Mouse (Mus musculus) bone marrow, adult 2 months (tissue): ENCODE data around the gene Prr29. TPM values are rescaled to one million over a fixed set of nuclear protein-coding genes. Genes with fewer than 3 reads are reported as not detected.
"Not testable (repeated sequence)": the region's sequence is repeated elsewhere in the genome, so short reads cannot be mapped to it uniquely, and the experiment has no call there.

ENCODE experiments used
- H3K27ac ChIP-seq: fragments of 200-500 bp; 2 replicates; pipeline ENCODE4 v1.5.1; 2012; ENCODE audit warnings: low read depth, mild to moderate bottlenecking, control low read depth, inconsistent platforms, low read length; ENCODE audit not compliant: control insufficient read depth, poor library complexity, insufficient read depth
- H3K4me1 ChIP-seq: fragments of 200-500 bp; 2 replicates; pipeline ENCODE4 v1.6.1; 2011; ENCODE audit warnings: low read length; ENCODE audit not compliant: control insufficient read depth, insufficient read depth
- H3K4me3 ChIP-seq: fragments of 200-500 bp; replicated peaks from 2 replicates; pipeline ENCODE3; 2011; ENCODE audit warnings: mild to moderate bottlenecking, low read depth, low read length, control low read depth; ENCODE audit not compliant: control insufficient read depth
- CTCF ChIP-seq: fragments of 200-500 bp; IDR thresholded peaks from 2 replicates; pipeline ENCODE4 v1.5.1; 2011; ENCODE audit warnings: low read length, control low read depth; ENCODE audit not compliant: control insufficient read depth, insufficient read depth
- POLR2A ChIP-seq: fragments of 200-500 bp; IDR thresholded peaks from 2 replicates; pipeline ENCODE4 v1.6.1; 2011; ENCODE audit warnings: low read depth, mild to moderate bottlenecking, control low read depth, low read length, borderline replicate concordance; ENCODE audit not compliant: control insufficient read depth
- WGBS: fragments of 180-500 bp; shearing (Covaris S2); methylation state at CpG from one replicate; pipeline ENCODE4 v1.1.7; 2018; 5-methylcytosine and 5-hydroxymethylcytosine counted together
- polyA plus RNA-seq: library from polyadenylated mRNA; stranded (reverse); fragments of >200 nt; gene quantifications from 2 replicates; pipeline ENCODE4 v1.2.4, GENCODE M21; 2011; ENCODE audit warnings: low replicate concordance; ENCODE audit not compliant: missing spikeins, insufficient read depth, insufficient read length

Prr29 gene
- polyA plus RNA-seq, 1 experiment: not detected

DNA sequence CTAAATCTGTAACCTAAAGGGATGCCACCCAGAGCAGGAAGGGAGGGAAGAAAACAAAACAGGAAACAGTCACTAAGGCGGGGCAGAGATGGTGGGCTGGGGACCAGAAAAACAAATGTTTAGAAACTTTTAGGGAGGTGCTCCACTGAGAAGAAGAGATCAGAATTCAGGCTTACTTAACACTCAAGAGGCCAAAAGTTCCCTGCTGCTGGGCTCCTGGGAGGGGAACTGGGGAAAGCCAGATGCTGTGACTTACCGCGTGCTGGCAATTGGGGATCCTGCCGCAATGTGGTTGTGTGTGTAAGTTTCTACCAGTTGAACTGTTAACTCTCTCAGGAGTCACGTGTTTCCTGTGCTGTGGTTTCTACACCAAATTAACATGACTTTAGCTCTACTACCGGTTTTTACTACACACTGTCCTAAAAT is 22.5 kb downstream of the Prr29 start, which contains the start of gene Icam2:
Gene Icam2 (minus strand): TSS at position 285 of the 426 bp plus-strand sequence.
- H3K27ac ChIP-seq: peak within 1 kb of the TSS; percentile 92
- H3K4me1 ChIP-seq: peaks cover 5% of the 10 kb centered on the region
- peak within 1 kb of the TSS; percentile 71 for H3K4me3 ChIP-seq
- no peak for TF ChIP-seq POLR2A
- TF ChIP-seq CTCF: no peak
- WGBS: under 1% methylated on average over 6 of the region's 6 CpGs

GRCm38 (mm10) chr11:106389611-106390010 is 24.3 kb downstream of the Prr29 start:
- no peak for TF ChIP-seq POLR2A
- TF ChIP-seq CTCF: no peak
- peaks cover 3% of the 10 kb centered on the region for H3K4me1 ChIP-seq
- H3K27ac ChIP-seq: no peak overlapping the region; the same call in 1 of the 2 replicates
- WGBS: 30% methylated on average over 3 of the region's 3 CpGs
- no peak overlapping the region for H3K4me3 ChIP-seq

GRCm38 (mm10) chr11:106390757-106391156 is 25.5 kb downstream of the Prr29 start:
- peaks cover 3% of the 10 kb centered on the region for H3K4me1 ChIP-seq

DNA sequence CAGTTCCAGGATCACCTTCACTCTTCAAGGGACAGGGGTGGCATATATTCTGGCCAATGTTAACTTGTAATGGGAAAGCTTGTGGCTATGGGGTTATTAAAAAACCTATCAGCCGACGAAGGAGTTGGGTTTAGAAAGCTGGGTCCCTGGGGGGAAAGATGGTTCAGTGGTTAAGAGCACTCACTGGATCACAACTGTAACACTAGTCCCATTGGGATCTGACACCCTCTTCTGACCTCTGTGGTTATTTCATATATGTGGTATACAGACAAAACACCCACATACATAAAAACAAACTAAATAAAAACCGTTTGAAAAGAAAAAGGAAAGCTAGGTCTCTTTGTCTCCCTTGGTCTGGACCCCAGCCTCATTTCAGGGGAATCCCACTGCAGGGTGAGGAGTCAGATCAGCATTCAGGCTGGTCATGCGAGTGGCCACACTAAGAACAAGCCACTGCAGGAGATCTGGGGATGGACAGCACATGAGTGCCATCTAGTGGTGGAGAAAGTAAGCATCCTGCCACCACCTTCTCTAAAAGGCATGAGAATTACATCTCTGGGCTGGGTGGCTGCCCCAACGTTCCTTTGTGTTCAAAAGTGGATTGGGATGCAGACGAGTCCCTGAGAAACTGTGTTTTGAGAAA is 26.4 kb downstream of the Prr29 start:
- Histone ChIP-seq H3K4me3 (no peak overlapping the region), H3K4me1 (peaks cover 3% of the 10 kb centered on the region), H3K27ac (no peak overlapping the region)
- 29% methylated on average over 6 of the region's 6 CpGs for WGBS
- TF ChIP-seq POLR2A (no peak), CTCF (peak; percentile 98)

More at GRCm38 (mm10) chr11:106390757-106391156, 25.5 kb downstream of the Prr29 start:
- Histone ChIP-seq H3K4me3 (no peak overlapping the region), H3K27ac (no peak overlapping the region)
- WGBS: 42% methylated on average over 3 of the region's 3 CpGs
- TF ChIP-seq CTCF (no peak), POLR2A (no peak)

DNA sequence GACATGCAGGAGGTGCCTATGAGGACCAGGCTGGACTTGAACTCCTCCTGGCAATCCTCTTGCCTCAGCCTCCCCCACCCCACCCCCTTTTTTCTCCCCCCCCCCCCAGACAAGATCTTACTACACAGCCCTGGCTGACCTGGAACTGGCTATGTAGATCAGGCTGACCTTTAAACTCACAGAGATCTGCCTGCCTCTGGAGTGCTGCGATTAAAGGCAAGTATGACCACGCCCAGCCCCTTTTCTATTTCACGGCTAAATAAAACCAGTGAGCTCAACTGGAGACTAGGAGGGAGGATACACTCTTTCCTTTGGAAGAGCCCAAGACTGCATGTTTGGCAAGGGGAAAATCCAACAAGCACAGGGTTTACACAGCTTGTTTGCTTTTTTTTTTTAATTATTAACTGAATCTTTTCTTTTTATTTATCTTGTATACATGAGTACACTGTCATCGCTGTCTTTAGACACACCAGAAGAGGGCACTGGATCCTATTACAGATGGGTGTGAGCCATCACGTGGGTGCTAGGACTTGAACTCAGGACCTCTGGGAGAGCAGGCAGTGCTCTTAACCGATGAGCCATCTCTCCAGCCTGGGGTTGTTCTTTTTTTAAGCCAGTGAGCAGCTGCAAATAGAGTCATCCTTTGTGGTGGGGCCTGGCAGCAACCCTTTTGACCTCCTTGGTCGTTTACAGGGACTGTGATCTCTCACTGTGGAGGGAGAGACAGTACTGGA is 27.5 kb downstream of the Prr29 start:
- H3K4me1 ChIP-seq: peaks cover 2% of the 10 kb centered on the region
- H3K4me3 ChIP-seq: no peak overlapping the region
- no peak overlapping the region for H3K27ac ChIP-seq
- WGBS: 72% methylated on average over 7 of the region's 7 CpGs
- TF ChIP-seq POLR2A (no peak), CTCF (no peak)

GRCm38 (mm10) chr11:106393331-106393616 is 28.0 kb downstream of the Prr29 start:
- 76% methylated on average over 4 of the region's 4 CpGs for WGBS
- Histone ChIP-seq H3K4me3 (no peak overlapping the region), H3K27ac (no peak overlapping the region), H3K4me1 (peaks cover 2% of the 10 kb centered on the region)
- no peak for TF ChIP-seq POLR2A
- no peak for TF ChIP-seq CTCF

GRCm38 (mm10) chr11:106394055-106394454 is 28.8 kb downstream of the Prr29 start:
- not testable (repeated sequence) for H3K4me1 ChIP-seq, H3K4me3 ChIP-seq, H3K27ac ChIP-seq
- WGBS: 64% methylated on average over 2 of the region's 2 CpGs

DNA sequence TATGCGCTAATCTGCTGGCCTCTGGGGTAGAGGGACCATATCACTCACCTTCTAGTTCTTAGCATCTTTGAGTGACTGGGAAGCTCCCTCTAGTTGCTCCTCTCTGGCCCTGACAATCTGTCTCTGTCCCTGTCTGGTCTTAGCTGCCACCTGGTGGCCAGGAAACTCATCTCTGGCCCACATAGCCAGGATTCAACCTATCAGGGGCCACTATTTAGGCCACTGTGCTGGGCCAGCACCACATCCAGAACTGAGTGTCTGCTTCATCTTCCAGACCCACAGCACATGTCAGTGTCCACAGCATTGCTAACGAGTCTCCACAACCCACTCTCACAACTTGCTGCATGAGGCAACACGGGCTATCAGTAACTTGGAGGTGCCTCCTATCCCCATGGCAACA is 32.4 kb downstream of the Prr29 start:
- TF ChIP-seq CTCF: peak; percentile 46; the same call in 1 of the 2 replicates
- no peak for TF ChIP-seq POLR2A
- H3K4me3 ChIP-seq: no peak overlapping the region
- WGBS: 77% methylated on average over 3 of the region's 3 CpGs

DNA sequence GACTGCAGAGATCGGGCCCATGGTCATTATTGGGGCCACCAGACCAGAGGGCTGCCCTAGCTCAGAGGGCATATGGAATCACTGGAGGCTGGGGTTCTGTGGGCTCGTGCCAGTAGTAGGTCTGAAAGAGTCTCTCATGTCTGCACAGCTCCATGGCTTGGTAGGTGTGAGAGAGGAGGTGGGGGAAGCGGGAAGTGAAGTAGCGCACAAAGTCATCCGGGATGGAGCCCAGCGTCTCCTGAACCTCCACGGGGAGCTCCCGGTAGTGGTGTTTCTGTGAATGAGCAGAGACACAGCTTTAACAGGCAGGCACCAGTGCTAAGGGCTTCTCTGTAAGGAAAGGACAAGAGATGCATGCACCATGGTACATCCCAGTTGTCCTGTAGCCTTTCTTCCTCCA is 33.2 kb downstream of the Prr29 start:
- no peaks in the 10 kb centered on the region for H3K4me1 ChIP-seq
- H3K27ac ChIP-seq: no peak overlapping the region
- no peak for TF ChIP-seq POLR2A
- no peak for TF ChIP-seq CTCF
- H3K4me3 ChIP-seq: no peak overlapping the region
- 92% methylated on average over 8 of the region's 8 CpGs for WGBS

More for the DNA sequence above, 32.4 kb downstream of the Prr29 start:
- no peak overlapping the region for H3K27ac ChIP-seq
- H3K4me1 ChIP-seq: no peaks in the 10 kb centered on the region
